Mouse (Mus musculus): ENCODE results near the gene Gm20517. TPM values are rescaled to one million over a fixed set of nuclear protein-coding genes. Genes with fewer than 3 reads are reported as not detected.
"Not testable (repeated sequence)": the region's sequence is repeated elsewhere in the genome, so short reads cannot be mapped to it uniquely, and the experiment has no call there.

Gene Gm20517
- polyA plus RNA-seq, 1 experiment = not detected

- WGBS = 93% methylated on average over 9 of the region's 9 CpGs
These were observed 6.4 kb downstream of the Gm20517 start for GRCm38 (mm10) chr17:47617605-47618307.

GRCm38 (mm10) chr17:47618556-47619311 lies 7.3 kb downstream of the Gm20517 start:
- Histone ChIP-seq H3K4me3 (ENCODE audit: insufficient read depth, low read depth, low read length) (no peak overlapping the region), H3K4me1 (ENCODE audit: control insufficient read depth, insufficient read depth, low read length) (peaks cover 5% of the 10 kb centered on the region; the same call in 1 of the 2 replicates), H3K27ac (ENCODE audit: insufficient read depth, low read depth, low read length) (no peak overlapping the region)
- no peak for TF ChIP-seq CTCF (IDR thresholded peaks at IDR 0.05; ENCODE audit: insufficient read depth, low read depth, low read length)
- no peak for TF ChIP-seq POLR2A (IDR thresholded peaks at IDR 0.05; ENCODE audit: insufficient read depth, low read depth, low read length)
- WGBS = 90% methylated on average over 13 of the region's 13 CpGs

More at GRCm38 (mm10) chr17:47617605-47618307, 6.4 kb downstream of the Gm20517 start:
- peaks cover 7% of the 10 kb centered on the region for H3K4me1 ChIP-seq (ENCODE audit: control insufficient read depth, insufficient read depth, low read length)
- H3K27ac ChIP-seq (ENCODE audit: insufficient read depth, low read depth, low read length) = no peak overlapping the region
- TF ChIP-seq CTCF (IDR thresholded peaks at IDR 0.05; ENCODE audit: insufficient read depth, low read depth, low read length) (no peak), POLR2A (IDR thresholded peaks at IDR 0.05; ENCODE audit: insufficient read depth, low read depth, low read length) (no peak)
- H3K4me3 ChIP-seq (ENCODE audit: insufficient read depth, low read depth, low read length) = no peak overlapping the region

GRCm38 (mm10) chr17:47622912-47623554 lies 11.6 kb downstream of the Gm20517 start:
- no peak for TF ChIP-seq CTCF (IDR thresholded peaks at IDR 0.05; ENCODE audit: insufficient read depth, low read depth, low read length)
- no peak for TF ChIP-seq POLR2A (IDR thresholded peaks at IDR 0.05; ENCODE audit: insufficient read depth, low read depth, low read length)
- H3K4me1 ChIP-seq (ENCODE audit: control insufficient read depth, insufficient read depth, low read length) = peaks cover 5% of the 10 kb centered on the region; the same call in 1 of the 2 replicates
- H3K4me3 ChIP-seq (ENCODE audit: insufficient read depth, low read depth, low read length) = no peak overlapping the region
- WGBS = 93% methylated on average over 14 of the region's 14 CpGs
- H3K27ac ChIP-seq (ENCODE audit: insufficient read depth, low read depth, low read length) = no peak overlapping the region

- H3K4me3 ChIP-seq (ENCODE audit: insufficient read depth, low read depth, low read length); H3K27ac ChIP-seq (ENCODE audit: insufficient read depth, low read depth, low read length); H3K4me1 ChIP-seq (ENCODE audit: control insufficient read depth, insufficient read depth, low read length): not testable (repeated sequence)
- 98% methylated on average over 5 of the region's 5 CpGs for WGBS
These were observed 13.2 kb downstream of the Gm20517 start for GRCm38 (mm10) chr17:47624572-47624971.

GRCm38 (mm10) chr17:47625088-47625487 lies 13.7 kb downstream of the Gm20517 start:
- TF ChIP-seq POLR2A (IDR thresholded peaks at IDR 0.05; ENCODE audit: insufficient read depth, low read depth, low read length) = no peak
- no peak for TF ChIP-seq CTCF (IDR thresholded peaks at IDR 0.05; ENCODE audit: insufficient read depth, low read depth, low read length)
- peaks cover 4% of the 10 kb centered on the region for H3K4me1 ChIP-seq (ENCODE audit: control insufficient read depth, insufficient read depth, low read length)
- no peak overlapping the region for H3K4me3 ChIP-seq (ENCODE audit: insufficient read depth, low read depth, low read length)
- 94% methylated on average over 2 of the region's 2 CpGs for WGBS
- no peak overlapping the region for H3K27ac ChIP-seq (ENCODE audit: insufficient read depth, low read depth, low read length)

GRCm38 (mm10) chr17:47626031-47626430 lies 14.6 kb downstream of the Gm20517 start:
- no peak overlapping the region for H3K27ac ChIP-seq (ENCODE audit: insufficient read depth, low read depth, low read length)
- no peak overlapping the region for H3K4me3 ChIP-seq (ENCODE audit: insufficient read depth, low read depth, low read length)
- WGBS = 79% methylated on average over 5 of the region's 5 CpGs
- H3K4me1 ChIP-seq (ENCODE audit: control insufficient read depth, insufficient read depth, low read length) = peaks cover 9% of the 10 kb centered on the region
- TF ChIP-seq POLR2A (IDR thresholded peaks at IDR 0.05; ENCODE audit: insufficient read depth, low read depth, low read length) (no peak), CTCF (IDR thresholded peaks at IDR 0.05; ENCODE audit: insufficient read depth, low read depth, low read length) (no peak)

GRCm38 (mm10) chr17:47627791-47628190 lies 16.4 kb downstream of the Gm20517 start:
- H3K4me3 ChIP-seq (ENCODE audit: insufficient read depth, low read depth, low read length) = no peak overlapping the region
- TF ChIP-seq CTCF (IDR thresholded peaks at IDR 0.05; ENCODE audit: insufficient read depth, low read depth, low read length) (no peak), POLR2A (IDR thresholded peaks at IDR 0.05; ENCODE audit: insufficient read depth, low read depth, low read length) (no peak)
- 79% methylated on average over 2 of the region's 2 CpGs for WGBS
- no peak overlapping the region for H3K27ac ChIP-seq (ENCODE audit: insufficient read depth, low read depth, low read length)
- peaks cover 12% of the 10 kb centered on the region for H3K4me1 ChIP-seq (ENCODE audit: control insufficient read depth, insufficient read depth, low read length)

- under 1% methylated on average over 62 of the region's 63 CpGs for WGBS
- H3K4me1 ChIP-seq (ENCODE audit: control insufficient read depth, insufficient read depth, low read length) = peaks cover 12% of the 10 kb centered on the region
- H3K4me3 ChIP-seq (ENCODE audit: insufficient read depth, low read depth, low read length) = peak overlapping the region; percentile 100
- peak; percentile 41; the same call in 1 of the 2 replicates for TF ChIP-seq POLR2A (IDR thresholded peaks at IDR 0.05; ENCODE audit: insufficient read depth, low read depth, low read length)
- TF ChIP-seq CTCF (IDR thresholded peaks at IDR 0.05; ENCODE audit: insufficient read depth, low read depth, low read length) = no peak
- peak overlapping the region; percentile 89 for H3K27ac ChIP-seq (ENCODE audit: insufficient read depth, low read depth, low read length)
These were observed 17.7 kb downstream of the Gm20517 start for GRCm38 (mm10) chr17:47628851-47629676.
